In the genomic region with DNA sequence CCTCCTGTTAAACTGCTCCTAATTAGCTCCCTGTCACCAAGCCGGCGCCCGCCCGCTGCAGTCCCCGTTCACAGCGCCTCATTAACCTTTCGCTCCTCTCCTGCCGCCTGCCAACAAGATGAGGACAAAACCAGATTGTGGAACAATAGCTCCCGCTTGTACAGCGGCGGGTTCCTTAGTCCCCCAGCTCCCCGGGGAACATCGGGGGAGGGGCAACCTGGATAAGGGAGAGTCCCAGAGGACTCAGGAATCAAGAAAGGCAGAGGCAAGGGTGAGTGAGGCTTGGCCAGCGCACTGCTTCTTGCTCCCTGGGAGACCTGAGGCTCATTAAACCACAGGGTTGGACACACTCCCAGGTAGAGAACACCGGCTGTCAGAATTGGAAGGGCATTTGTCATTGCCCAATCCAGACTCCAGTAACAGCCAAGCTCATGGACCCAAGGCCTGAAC, we compare ENCODE assay signal across 12 mouse cellular contexts. TPM values are rescaled to one million over a fixed set of nuclear protein-coding genes. Genes with fewer than 3 reads are reported as not detected.
DNase-seq lines count a peak whose midpoint lies in the region; ATAC-seq and TF ChIP-seq lines count a peak whose summit lies in the region.
"Had no signal": no experiment of that assay in that cellular context is flagged by ENCODE, and none has a peak within 500 bp of the region (broad histone marks: within the 10 kb centered on the region; RNA-seq: fewer than 3 reads in every experiment).

No protein-coding gene starts in this region.

- H3K9ac ChIP-seq in hindbrain, embryonic 13.5 days = no peak overlapping the region
- H3K9ac ChIP-seq in hindbrain, embryonic 12.5 days = no peak overlapping the region
- H3K9ac ChIP-seq: liver, embryonic 14.5 days had no signal

- no peak overlapping the region for H3K27ac ChIP-seq in hindbrain, embryonic 13.5 days
- H3K27ac ChIP-seq in hindbrain, embryonic 12.5 days = no peak overlapping the region
- H3K27ac ChIP-seq in limb, embryonic 10.5 days = 0 out of 2 replicates have a peak overlapping the region, but pooled peaks have one; percentile 62
- H3K27ac ChIP-seq in left cerebral cortex, adult 2 months = no peak overlapping the region
- H3K27ac ChIP-seq: liver, embryonic 14.5 days had no signal

- 0 out of 2 replicates have a peak, but pooled peaks have one; percentile 37 for ATAC-seq in hindbrain, embryonic 13.5 days (ENCODE audit: low FRiP score)
- ATAC-seq in hindbrain, embryonic 12.5 days (ENCODE audit: low FRiP score) = no peak

- H3K27me3 ChIP-seq in hindbrain, embryonic 13.5 days = peaks cover 58% of the 10 kb centered on the region
- H3K27me3 ChIP-seq in hindbrain, embryonic 12.5 days = peaks cover 19% of the 10 kb centered on the region
- H3K27me3 ChIP-seq in limb, embryonic 10.5 days (ENCODE audit: low read depth, poor library complexity, severe bottlenecking) = peaks cover 15% of the 10 kb centered on the region; the same call in 1 of the 2 replicates

- H3K4me3 ChIP-seq in hindbrain, embryonic 13.5 days = no peak overlapping the region
- H3K4me3 ChIP-seq in hindbrain, embryonic 12.5 days = no peak overlapping the region
- H3K4me3 ChIP-seq in limb, embryonic 10.5 days = no peak overlapping the region
- H3K4me3 ChIP-seq in left cerebral cortex, adult 2 months = no peak overlapping the region
- H3K4me3 ChIP-seq: megakaryocyte, embryonic 14.5 days had no signal

- no peak for TF ChIP-seq CTCF in left cerebral cortex, adult 2 months (IDR thresholded peaks at IDR 0.05)

- no peaks in the 10 kb centered on the region for H3K36me3 ChIP-seq in hindbrain, embryonic 13.5 days
- no peaks in the 10 kb centered on the region for H3K36me3 ChIP-seq in hindbrain, embryonic 12.5 days
- no peaks in the 10 kb centered on the region for H3K36me3 ChIP-seq in limb, embryonic 10.5 days

- intact Hi-C loops in left cerebral cortex, adult 2 months (cut with DNase I) = no loop called here

- WGBS in hindbrain, embryonic 13.5 days = 16% methylated on average over 15 of the region's 15 CpGs
- WGBS in hindbrain, embryonic 12.5 days = 22% methylated on average over 15 of the region's 15 CpGs
- 42% methylated on average over 15 of the region's 15 CpGs for WGBS in limb, embryonic 10.5 days

- H3K9me3 ChIP-seq in hindbrain, embryonic 13.5 days = no peaks in the 10 kb centered on the region
- no peaks in the 10 kb centered on the region for H3K9me3 ChIP-seq in hindbrain, embryonic 12.5 days (replicated peaks)
- no peaks in the 10 kb centered on the region for H3K9me3 ChIP-seq in limb, embryonic 10.5 days (replicated peaks)
- H3K9me3 ChIP-seq: megakaryocyte, embryonic 14.5 days had no signal

- H3K4me1 ChIP-seq in hindbrain, embryonic 13.5 days (replicated peaks) = peaks cover 15% of the 10 kb centered on the region
- peaks cover 16% of the 10 kb centered on the region for H3K4me1 ChIP-seq in hindbrain, embryonic 12.5 days
- peaks cover 59% of the 10 kb centered on the region for H3K4me1 ChIP-seq in limb, embryonic 10.5 days
- H3K4me1 ChIP-seq: megakaryocyte, embryonic 14.5 days had no signal

- DNase-seq in adrenal gland, postnatal 25 days = peak; percentile 42
- peak; percentile 85 for DNase-seq in fat pad, adult 2 months (ENCODE audit: extremely low read depth, low read depth, low spot score)
- DNase-seq in limb, embryonic 10.5 days (ENCODE audit: low spot score) = no peak
- no peak for DNase-seq in lung, postnatal 10 days
- DNase-seq in left cerebral cortex, adult 2 months (ENCODE audit: extremely low spot score in 1 of 2, low spot score in 2 of 2) = no peak
- DNase-seq: layer of hippocampus, postnatal 36 days had no signal

- no peak overlapping the region for H3K4me2 ChIP-seq in hindbrain, embryonic 13.5 days
- no peak overlapping the region for H3K4me2 ChIP-seq in hindbrain, embryonic 12.5 days (replicated peaks)

RNA-seq across cellular contexts. Expression of gene Emx1, which starts 37.2 kb away (rescaled TPM):
- not detected in 2 replicates for polyA plus RNA-seq in hindbrain, embryonic 13.5 days (2015; fragmentation: Nextera tagmentation; extraction: Ambion mirVana)
- polyA plus RNA-seq in hindbrain, embryonic 12.5 days (2016; fragmentation: Nextera tagmentation; extraction: Ambion mirVana) = 0.27 TPM in 1 of 2 replicates, not detected in the other
- not detected in 2 replicates for total RNA-seq in adrenal gland, postnatal 25 days (2021)
- polyA plus RNA-seq in limb, embryonic 10.5 days (2016; fragmentation: Nextera tagmentation; extraction: Ambion mirVana) = 1.8 and 3.9 TPM in 2 replicates
- total RNA-seq in left cerebral cortex, adult 2 months (2021) = 10 to 100 TPM; 32.8 to 40.1 TPM
- total RNA-seq: CH12.LX; heart, postnatal 10 days had no signal

Comparison
In these comparisons a context has a peak if more than half of its experiments do, and no peak if none do; other contexts are left out.
1. DNase-seq: peak in adrenal gland, postnatal 25 days (single experiment) and fat pad, adult 2 months (single experiment); none in limb, embryonic 10.5 days (single experiment), lung, postnatal 10 days (single experiment) and left cerebral cortex, adult 2 months (0 of 2).